Mouse (Mus musculus): ENCODE measurements around the gene Hist1h2bf.
"Not testable (repeated sequence)": the region's sequence is repeated elsewhere in the genome, so short reads cannot be mapped to it uniquely, and the experiment has no call there.

The Hist1h2bf gene

GRCm38 (mm10) chr13:23591206-23591605 is 17.2 kb upstream of the Hist1h2bf start:
- in situ Hi-C loops (cut with MboI, MseI), result no loop called here

GRCm38 (mm10) chr13:23586940-23587225 is 12.9 kb upstream of the Hist1h2bf start:
- in situ Hi-C loops (cut with MboI, MseI), result no loop called here

GRCm38 (mm10) chr13:23586099-23586939 is 12.3 kb upstream of the Hist1h2bf start:
- in situ Hi-C loops (cut with MboI, MseI), result no loop called here

GRCm38 (mm10) chr13:23585442-23586098 is 11.6 kb upstream of the Hist1h2bf start:
- in situ Hi-C loops (cut with MboI, MseI), result not testable (repeated sequence)

- in situ Hi-C loops (cut with MboI, MseI), result no loop called here
Observed at GRCm38 (mm10) chr13:23585029-23585441, 11.0 kb upstream of the Hist1h2bf start.

GRCm38 (mm10) chr13:23584331-23584730 is 10.3 kb upstream of the Hist1h2bf start:
- in situ Hi-C loops (cut with MboI, MseI), result loop anchor here in 1 of 2 experiments (5.0 kb wide), 1 partner anchor 52 kb away; the partner anchor contains the start of genes Hist1h2af and Hist1h4h

- in situ Hi-C loops (cut with MboI, MseI), result loop anchor here in 1 of 2 experiments (5.0 kb wide), 1 partner anchor 51 kb away; the partner anchor contains the start of genes Hist1h2af and Hist1h4h
Observed at GRCm38 (mm10) chr13:23583387-23584068, 9.5 kb upstream of the Hist1h2bf start.

GRCm38 (mm10) chr13:23582219-23583056 is 8.4 kb upstream of the Hist1h2bf start:
- in situ Hi-C loops (cut with MboI, MseI), result loop anchor here in 1 of 2 experiments (5.0 kb wide), 1 partner anchor 50 kb away; the partner anchor contains the start of genes Hist1h2af and Hist1h4h

- in situ Hi-C loops (cut with MboI, MseI), result loop anchor here in 1 of 2 experiments (5.0 kb wide), 1 partner anchor 49 kb away; the partner anchor contains the start of genes Hist1h2af and Hist1h4h
Observed at GRCm38 (mm10) chr13:23581408-23582218, 7.6 kb upstream of the Hist1h2bf start, which contains the start of gene Hist1h4d. TSS of gene Hist1h4d (plus strand) at chr13:23581598.

- in situ Hi-C loops (cut with MboI, MseI), result loop anchor here in 1 of 2 experiments (5.0 kb wide), 1 partner anchor 41 kb away; the partner anchor contains the start of gene Hist1h3g
Observed at GRCm38 (mm10) chr13:23577835-23578234, 3.8 kb upstream of the Hist1h2bf start.

- in situ Hi-C loops (cut with MboI, MseI), result loop anchor here in 1 of 2 experiments (5.0 kb wide), 1 partner anchor 40 kb away; the partner anchor contains the start of gene Hist1h3g
Observed at GRCm38 (mm10) chr13:23576906-23577639, 3.1 kb upstream of the Hist1h2bf start.

GRCm38 (mm10) chr13:23576351-23576881 is 2.4 kb upstream of the Hist1h2bf start:
- in situ Hi-C loops (cut with MboI, MseI), result loop anchor here in 1 of 2 experiments (5.0 kb wide), 1 partner anchor 39 kb away; the partner anchor contains the start of gene Hist1h3g

GRCm38 (mm10) chr13:23575864-23576313 is 1.9 kb upstream of the Hist1h2bf start:
- in situ Hi-C loops (cut with MboI, MseI), result loop anchor here in 1 of 2 experiments (5.0 kb wide), 1 partner anchor 39 kb away; the partner anchor contains the start of gene Hist1h3g

GRCm38 (mm10) chr13:23575271-23575851 is 1.4 kb upstream of the Hist1h2bf start, which contains the start of gene Hist1h3d:
TSS of gene Hist1h3d (plus strand) at chr13:23575763.
- in situ Hi-C loops (cut with MboI, MseI), result loop anchor here in 1 of 2 experiments (5.0 kb wide), 1 partner anchor 38 kb away; the partner anchor contains the start of gene Hist1h3g

- in situ Hi-C loops (cut with MboI, MseI), result loop anchor here (5.0 to 25.0 kb wide), 6 partner anchors 37 to 1857 kb away; partner anchors contain the start of genes Hist1h2ac (in 1 of the 2), Hist1h2ah (in 1 of the 2), Hist1h2ai (in 1 of the 2) and Hist1h2ao (in 1 of the 2)
Observed at GRCm38 (mm10) chr13:23574546-23575170, 662 bp upstream of the Hist1h2bf start.

- in situ Hi-C loops (cut with MboI, MseI), result loop anchor here (5.0 to 25.0 kb wide), 5 partner anchors 109 to 1856 kb away; partner anchors contain the start of genes Hist1h2ac (in 1 of the 2), Hist1h2ah (in 1 of the 2), Hist1h2ai (in 1 of the 2) and Hist1h2ao (in 1 of the 2)
Observed at GRCm38 (mm10) chr13:23573034-23573897, 730 bp downstream of the Hist1h2bf start.

Data from T-helper 17 cell (primary cell).